Mouse (Mus musculus) forebrain, embryonic 12.5 days (tissue): ENCODE measurements at regions not wholly inside any gene's neighbourhood (a gene's known extent, or its start where the extent isn't known, plus 50 kb on each side); places are given as distances from the start of the nearest gene placed in this dataset.

Experiments
- ATAC-seq: fragments of 200-750 bp; cut with Nextera tagmentation; 2 replicates; pipeline ENCODE4 v1.8.0; 2017; ENCODE audit warnings: moderate TSS enrichment; ENCODE audit not compliant: low FRiP score
- H3K27ac ChIP-seq: fragments of 300-500 bp; sonication (generic); 2 replicates; pipeline ENCODE4 v1.5.1; 2016; ENCODE audit warnings: mild to moderate bottlenecking
- H3K27me3 ChIP-seq: fragments of 300-500 bp; sonication (generic); 2 replicates; pipeline ENCODE4 v1.6.1; 2016; ENCODE audit warnings: mild to moderate bottlenecking
- H3K36me3 ChIP-seq: fragments of 300-500 bp; sonication (generic); replicated peaks from 2 replicates; pipeline ENCODE4 v1.6.1; 2016; ENCODE audit warnings: mild to moderate bottlenecking
- H3K4me1 ChIP-seq: fragments of 300-500 bp; sonication (generic); 2 replicates; pipeline ENCODE4 v1.6.1; 2016
- H3K4me2 ChIP-seq: fragments of 300-500 bp; sonication (generic); 2 replicates; pipeline ENCODE4 v1.6.1; 2016; ENCODE audit warnings: mild to moderate bottlenecking, moderate library complexity
- H3K4me3 ChIP-seq: fragments of 300-500 bp; sonication (generic); replicated peaks from 2 replicates; pipeline ENCODE4 v1.5.1; 2016; ENCODE audit warnings: mild to moderate bottlenecking
- H3K9ac ChIP-seq: fragments of 300-500 bp; sonication (generic); 2 replicates; pipeline ENCODE4 v1.6.1; 2016; ENCODE audit warnings: mild to moderate bottlenecking
- H3K9me3 ChIP-seq: fragments of 300-500 bp; sonication (generic); 2 replicates; pipeline ENCODE4 v1.6.1; 2016
- WGBS: fragments of 180-500 bp; shearing (Covaris S2); methylation state at CpG from one replicate; pipeline ENCODE4 v1.1.7; 2016; 5-methylcytosine and 5-hydroxymethylcytosine counted together

- H3K9me3 ChIP-seq, result no peaks in the 10 kb centered on the region
- no peak overlapping the region for H3K9ac ChIP-seq
- no peak overlapping the region for H3K4me3 ChIP-seq
- H3K36me3 ChIP-seq, result no peaks in the 10 kb centered on the region
- H3K4me1 ChIP-seq, result peaks cover 23% of the 10 kb centered on the region
- no peak overlapping the region for H3K4me2 ChIP-seq
- 92% methylated on average over 10 of the region's 10 CpGs for WGBS
- no peak overlapping the region for H3K27ac ChIP-seq
- 0 out of 2 replicates have a peak, but pooled peaks cover 9% of the 10 kb centered on the region for H3K27me3 ChIP-seq
- ATAC-seq, result no peak
Observed at GRCm38 (mm10) chr6:50781271-50781670, 127.0 kb upstream of the Npvf start.

GRCm38 (mm10) chr6:50782221-50782620 is 128.0 kb upstream of the Npvf start:
- H3K27me3 ChIP-seq, result 0 out of 2 replicates have a peak, but pooled peaks cover 9% of the 10 kb centered on the region
- H3K36me3 ChIP-seq, result no peaks in the 10 kb centered on the region
- no peak for ATAC-seq
- 86% methylated on average over 2 of the region's 2 CpGs for WGBS
- no peak overlapping the region for H3K4me2 ChIP-seq
- H3K4me1 ChIP-seq, result peaks cover 15% of the 10 kb centered on the region
- no peak overlapping the region for H3K4me3 ChIP-seq
- H3K9me3 ChIP-seq, result no peaks in the 10 kb centered on the region
- H3K27ac ChIP-seq, result no peak overlapping the region
- H3K9ac ChIP-seq, result no peak overlapping the region

- ATAC-seq, result no peak
- H3K9ac ChIP-seq, result no peak overlapping the region
- H3K4me1 ChIP-seq, result peaks cover 2% of the 10 kb centered on the region; the same call in 1 of the 2 replicates
- H3K27ac ChIP-seq, result no peak overlapping the region
- WGBS, result 51% methylated on average over 10 of the region's 10 CpGs
- no peaks in the 10 kb centered on the region for H3K9me3 ChIP-seq
- H3K4me3 ChIP-seq, result no peak overlapping the region
- H3K4me2 ChIP-seq, result no peak overlapping the region
- H3K36me3 ChIP-seq, result no peaks in the 10 kb centered on the region
- 0 out of 2 replicates have a peak, but pooled peaks cover 9% of the 10 kb centered on the region for H3K27me3 ChIP-seq
Observed at GRCm38 (mm10) chr6:50783494-50783893, 129.3 kb upstream of the Npvf start.

- H3K9ac ChIP-seq, result no peak overlapping the region
- no peaks in the 10 kb centered on the region for H3K4me1 ChIP-seq
- 0 out of 2 replicates have a peak, but pooled peaks cover 9% of the 10 kb centered on the region for H3K27me3 ChIP-seq
- no peak overlapping the region for H3K4me2 ChIP-seq
- H3K27ac ChIP-seq, result no peak overlapping the region
- 93% methylated on average over 6 of the region's 6 CpGs for WGBS
- ATAC-seq, result no peak
- no peaks in the 10 kb centered on the region for H3K36me3 ChIP-seq
- no peaks in the 10 kb centered on the region for H3K9me3 ChIP-seq
- no peak overlapping the region for H3K4me3 ChIP-seq
Observed at GRCm38 (mm10) chr6:50784381-50784780, 130.1 kb upstream of the Npvf start.

- Histone ChIP-seq H3K27me3 (0 out of 2 replicates have a peak, but pooled peaks cover 10% of the 10 kb centered on the region), H3K9me3 (no peaks in the 10 kb centered on the region), H3K4me2 (no peak overlapping the region), H3K27ac (no peak overlapping the region), H3K4me1 (no peaks in the 10 kb centered on the region), H3K36me3 (no peaks in the 10 kb centered on the region), H3K4me3 (no peak overlapping the region), H3K9ac (no peak overlapping the region)
- no peak for ATAC-seq
- WGBS, result 91% methylated on average over 8 of the region's 8 CpGs
Observed at GRCm38 (mm10) chr6:50787666-50788065, 133.4 kb upstream of the Npvf start.

- peaks cover 13% of the 10 kb centered on the region for H3K4me1 ChIP-seq
- ATAC-seq, result no peak
- no peaks in the 10 kb centered on the region for H3K36me3 ChIP-seq
- 81% methylated on average over 4 of the region's 4 CpGs for WGBS
- no peak overlapping the region for H3K27ac ChIP-seq
- no peaks in the 10 kb centered on the region for H3K9me3 ChIP-seq
- peaks cover 47% of the 10 kb centered on the region for H3K27me3 ChIP-seq
- no peak overlapping the region for H3K4me3 ChIP-seq
- no peak overlapping the region for H3K9ac ChIP-seq
- no peak overlapping the region for H3K4me2 ChIP-seq
Observed at GRCm38 (mm10) chr6:50799963-50800362, 145.7 kb upstream of the Npvf start.

GRCm38 (mm10) chr6:50802956-50803355 is 148.7 kb upstream of the Npvf start:
- Histone ChIP-seq H3K9ac (no peak overlapping the region), H3K27me3 (peaks cover 74% of the 10 kb centered on the region), H3K4me2 (no peak overlapping the region; the same call in 1 of the 2 replicates), H3K36me3 (no peaks in the 10 kb centered on the region), H3K27ac (no peak overlapping the region), H3K9me3 (no peaks in the 10 kb centered on the region), H3K4me3 (no peak overlapping the region), H3K4me1 (peaks cover 16% of the 10 kb centered on the region)
- WGBS, result 26% methylated on average over 7 of the region's 7 CpGs
- ATAC-seq, result no peak

- peaks cover 22% of the 10 kb centered on the region for H3K4me1 ChIP-seq
- peaks cover 75% of the 10 kb centered on the region for H3K27me3 ChIP-seq
- H3K27ac ChIP-seq, result no peak overlapping the region
- no peak overlapping the region for H3K4me2 ChIP-seq
- H3K4me3 ChIP-seq, result no peak overlapping the region
- H3K36me3 ChIP-seq, result no peaks in the 10 kb centered on the region
- no peaks in the 10 kb centered on the region for H3K9me3 ChIP-seq
- H3K9ac ChIP-seq, result no peak overlapping the region
- 85% methylated on average over 4 of the region's 4 CpGs for WGBS
- no peak for ATAC-seq
Observed at GRCm38 (mm10) chr6:50804477-50805005, 150.3 kb upstream of the Npvf start.

- ATAC-seq, result peak; percentile 60
- no peak overlapping the region for H3K27ac ChIP-seq
- peaks cover 58% of the 10 kb centered on the region for H3K27me3 ChIP-seq
- H3K4me2 ChIP-seq, result no peak overlapping the region; the same call in 1 of the 2 replicates
- 19% methylated on average over 7 of the region's 7 CpGs for WGBS
- no peak overlapping the region for H3K9ac ChIP-seq
- H3K9me3 ChIP-seq, result no peaks in the 10 kb centered on the region
- no peak overlapping the region for H3K4me3 ChIP-seq
- peaks cover 29% of the 10 kb centered on the region for H3K4me1 ChIP-seq
- no peaks in the 10 kb centered on the region for H3K36me3 ChIP-seq
Observed at GRCm38 (mm10) chr6:50806376-50807077, 152.3 kb upstream of the Npvf start.

GRCm38 (mm10) chr6:50807187-50808012 is 153.2 kb upstream of the Npvf start:
- no peaks in the 10 kb centered on the region for H3K9me3 ChIP-seq
- no peak overlapping the region for H3K4me2 ChIP-seq
- peaks cover 50% of the 10 kb centered on the region for H3K27me3 ChIP-seq
- no peak overlapping the region for H3K4me3 ChIP-seq
- ATAC-seq, result no peak
- H3K27ac ChIP-seq, result no peak overlapping the region
- WGBS, result 65% methylated on average over 19 of the region's 19 CpGs
- no peaks in the 10 kb centered on the region for H3K36me3 ChIP-seq
- no peak overlapping the region for H3K9ac ChIP-seq
- peaks cover 29% of the 10 kb centered on the region for H3K4me1 ChIP-seq

GRCm38 (mm10) chr6:50808126-50808525 is 153.9 kb upstream of the Npvf start:
- ATAC-seq, result no peak
- H3K36me3 ChIP-seq, result no peaks in the 10 kb centered on the region
- peaks cover 46% of the 10 kb centered on the region for H3K27me3 ChIP-seq
- WGBS, result 13% methylated on average over 4 of the region's 4 CpGs
- no peak overlapping the region for H3K4me2 ChIP-seq
- H3K9ac ChIP-seq, result no peak overlapping the region
- no peaks in the 10 kb centered on the region for H3K9me3 ChIP-seq
- no peak overlapping the region for H3K4me3 ChIP-seq
- H3K27ac ChIP-seq, result no peak overlapping the region
- H3K4me1 ChIP-seq, result peaks cover 23% of the 10 kb centered on the region

- H3K27me3 ChIP-seq, result peaks cover 37% of the 10 kb centered on the region
- H3K36me3 ChIP-seq, result no peaks in the 10 kb centered on the region
- no peaks in the 10 kb centered on the region for H3K9me3 ChIP-seq
- H3K4me3 ChIP-seq, result no peak overlapping the region
- no peak overlapping the region for H3K27ac ChIP-seq
- ATAC-seq, result no peak
- H3K9ac ChIP-seq, result no peak overlapping the region
- no peak overlapping the region for H3K4me2 ChIP-seq
- peaks cover 17% of the 10 kb centered on the region for H3K4me1 ChIP-seq
- WGBS, result 67% methylated on average over 24 of the region's 24 CpGs
Observed at GRCm38 (mm10) chr6:50808811-50809668, 154.8 kb upstream of the Npvf start.
